Mouse (Mus musculus) layer of hippocampus, postnatal 25 days (tissue): Measurements from ENCODE around the gene Gde1. TPM values are rescaled to one million over a fixed set of nuclear protein-coding genes. Genes with fewer than 3 reads are reported as not detected.

ENCODE experiments used
- DNase-seq, 2 experiments: peaks; one replicate each; pipeline ENCODE4 v3.0.0; 2022; ENCODE audit warnings: mixed read lengths in 2 of 2, low spot score in 1 of 2; ENCODE audit errors: extremely low spot score in 1 of 2
- total RNA-seq, 2 experiments: library from RNA; stranded (reverse); gene quantifications; 2 replicates each; pipeline ENCODE4 v1.2.3; 2021

The Gde1 gene
- total RNA-seq, result 100 to 1,000 TPM; 222 to 253 TPM

- DNase-seq, result peak; percentile 85 to 87
Measured at GRCm38 (mm10) chr7:118705101-118705961, at the start of gene Gde1. Gene Gde1 (minus strand): TSS chr7:118705778.

- DNase-seq, result no peak
Measured at GRCm38 (mm10) chr7:118751625-118752024, 46.0 kb upstream of the Gde1 start.

DNA sequence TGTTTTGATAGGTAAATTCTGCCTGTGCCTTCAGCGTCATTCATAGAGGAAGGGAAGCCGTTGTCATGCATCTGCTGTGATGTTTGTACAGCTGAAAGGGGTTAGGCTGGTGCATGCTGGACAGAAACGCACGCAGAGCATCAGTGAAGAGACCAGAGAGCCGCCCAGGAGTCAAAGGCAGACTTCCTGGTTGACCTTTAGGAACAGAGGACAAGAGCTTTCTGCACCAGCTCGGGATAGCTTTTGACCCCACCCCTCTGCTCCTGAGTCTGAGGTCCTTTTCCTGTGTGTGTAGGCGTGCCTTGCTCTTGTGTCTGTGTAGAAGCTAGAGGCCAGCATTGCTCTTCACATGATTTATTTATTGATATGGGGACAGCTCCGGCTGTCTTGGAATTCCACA is 44.1 kb upstream of the Gde1 start:
- DNase-seq, result no peak

- no peak for DNase-seq
Measured at GRCm38 (mm10) chr7:118747891-118748672, 42.5 kb upstream of the Gde1 start.

DNA sequence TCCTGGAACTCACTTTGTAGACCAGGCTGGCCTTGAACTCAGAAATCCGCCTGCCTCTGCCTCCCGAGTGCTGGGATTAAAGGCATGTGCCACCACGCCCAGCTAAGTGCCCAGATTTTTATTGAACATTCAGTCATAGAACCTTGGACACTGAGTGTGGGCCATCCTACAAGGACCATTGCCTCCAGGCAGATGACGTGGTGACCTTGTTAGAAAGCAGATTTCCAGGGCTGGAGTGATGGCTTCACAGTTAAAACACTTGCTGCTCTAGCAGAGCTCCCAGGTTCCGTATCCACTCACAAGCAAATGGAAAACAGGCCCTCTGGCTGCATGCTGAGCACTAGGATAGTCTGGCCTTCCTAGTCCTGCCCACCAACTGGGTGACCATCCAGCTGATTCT is 39.2 kb upstream of the Gde1 start:
- DNase-seq, result no peak

- DNase-seq, result no peak
Measured at GRCm38 (mm10) chr7:118742278-118742677, 36.7 kb upstream of the Gde1 start.

DNA sequence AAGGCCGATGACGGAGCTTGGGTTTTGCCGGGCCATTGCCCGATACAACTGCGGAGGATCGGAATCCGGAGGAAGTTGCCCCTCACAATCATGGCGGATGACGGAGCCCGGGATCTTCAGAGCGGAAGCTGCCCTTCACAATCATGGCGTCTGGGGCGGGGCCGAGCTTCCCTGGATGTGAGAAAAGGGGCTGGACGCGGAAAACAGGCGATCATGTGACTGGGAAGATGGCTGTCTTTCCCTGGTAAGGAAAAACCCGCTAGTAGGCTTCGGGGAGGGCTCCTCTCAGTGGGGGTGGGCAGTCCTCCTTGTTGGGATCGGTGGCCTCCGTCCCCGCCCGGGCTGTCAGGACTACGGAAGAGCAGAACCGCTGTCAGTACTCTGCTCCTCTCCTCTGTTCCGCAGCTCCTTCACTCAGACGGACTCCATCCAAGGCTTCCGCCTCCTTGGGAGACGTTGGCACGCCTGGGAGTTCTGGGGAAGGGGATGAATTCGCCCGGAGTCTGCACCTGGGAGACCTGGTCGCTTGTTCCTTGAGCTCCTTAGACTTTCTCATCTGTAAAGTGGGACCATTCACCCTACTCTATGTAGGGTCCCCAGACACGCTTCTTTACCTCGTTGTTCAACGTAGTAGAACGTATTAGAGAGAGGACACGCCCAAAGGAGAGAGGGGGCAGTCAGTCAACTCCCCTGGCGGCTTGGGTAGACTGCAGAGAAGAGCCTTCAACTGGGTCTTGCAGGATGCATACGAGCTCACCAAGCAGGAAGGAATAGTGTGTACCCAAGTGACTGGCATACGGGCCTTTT is 35.2 kb upstream of the Gde1 start:
- DNase-seq, result peak; percentile 86 to 89

- peak; percentile 58 to 79 for DNase-seq
Measured at GRCm38 (mm10) chr7:118739975-118740531, 34.5 kb upstream of the Gde1 start, which contains the start of gene Vps35l. Gene Vps35l (plus strand): TSS chr7:118740226.

GRCm38 (mm10) chr7:118738730-118739129 is 33.2 kb upstream of the Gde1 start:
- no peak for DNase-seq

DNA sequence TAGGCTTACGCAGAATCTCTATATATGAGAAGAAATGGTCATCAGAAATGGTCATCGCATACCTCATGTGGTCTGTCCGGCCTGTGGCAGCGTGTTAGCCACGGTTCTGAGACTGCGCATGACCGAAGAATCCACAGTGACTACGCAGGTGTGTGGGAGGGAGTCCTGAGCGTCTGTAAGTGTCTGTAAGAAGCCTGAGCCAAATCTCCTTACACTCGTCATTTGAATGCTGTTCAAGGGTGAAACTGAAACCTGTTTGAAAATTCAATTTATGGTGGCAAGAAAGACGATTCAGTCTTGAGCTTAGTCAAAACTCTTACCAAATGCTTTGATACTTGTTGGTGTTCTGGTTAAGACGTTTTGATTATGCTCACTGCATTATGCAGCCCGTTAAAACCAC is 27.6 kb upstream of the Gde1 start:
- no peak for DNase-seq

DNA sequence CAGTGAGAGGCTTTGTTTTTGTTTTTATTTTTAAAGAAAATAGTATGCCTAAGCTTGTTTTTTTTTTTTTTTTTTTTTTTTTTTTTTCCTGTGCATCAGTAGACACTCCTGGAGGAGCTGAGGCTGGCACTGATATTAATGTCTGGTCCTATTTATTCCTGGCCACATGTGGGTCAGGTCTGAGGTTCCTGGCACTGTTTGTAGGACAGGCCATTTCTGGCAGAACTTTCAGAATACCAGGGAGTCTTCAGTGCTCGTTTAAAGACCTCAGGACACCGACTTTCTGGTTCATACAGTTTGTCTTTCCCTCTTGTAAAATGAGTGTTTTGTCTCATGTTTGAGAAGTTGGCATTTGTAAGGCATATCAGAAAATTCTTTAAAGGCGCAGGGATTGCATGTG is 26.2 kb upstream of the Gde1 start:
- no peak for DNase-seq

- DNase-seq, result no peak
Measured at GRCm38 (mm10) chr7:118728846-118729587, 23.4 kb upstream of the Gde1 start.

GRCm38 (mm10) chr7:118725459-118725858 is 19.9 kb upstream of the Gde1 start:
- DNase-seq, result no peak

DNA sequence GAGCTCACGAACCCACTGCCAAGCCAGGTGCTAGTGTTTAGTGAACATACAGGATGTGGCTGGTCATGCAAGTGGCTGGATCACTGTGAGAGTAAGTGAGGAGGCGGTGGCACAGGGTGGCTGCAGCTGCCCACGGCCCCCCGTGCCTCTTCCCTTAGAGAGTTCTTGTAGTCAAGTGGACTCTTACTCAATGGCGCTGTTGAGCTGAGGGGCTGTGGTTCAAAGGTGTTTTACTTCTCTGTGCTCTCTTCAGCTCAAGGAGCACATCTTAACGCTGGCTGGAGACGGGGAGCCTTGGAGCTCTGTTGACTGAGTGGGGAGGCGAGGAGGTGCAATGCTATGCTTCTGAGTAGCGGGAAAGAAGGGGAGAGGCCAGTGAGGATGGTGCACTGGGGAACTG is 18.3 kb upstream of the Gde1 start:
- no peak for DNase-seq

- DNase-seq, result no peak
Measured at GRCm38 (mm10) chr7:118718066-118718465, 12.5 kb upstream of the Gde1 start.

GRCm38 (mm10) chr7:118714873-118715272 is 9.3 kb upstream of the Gde1 start:
- no peak for DNase-seq

GRCm38 (mm10) chr7:118712228-118713173 is 6.9 kb upstream of the Gde1 start, which contains the start of gene Ccp110:
Gene Ccp110 (plus strand): TSS chr7:118712552.
- DNase-seq, result peak; percentile 75 to 77

DNA sequence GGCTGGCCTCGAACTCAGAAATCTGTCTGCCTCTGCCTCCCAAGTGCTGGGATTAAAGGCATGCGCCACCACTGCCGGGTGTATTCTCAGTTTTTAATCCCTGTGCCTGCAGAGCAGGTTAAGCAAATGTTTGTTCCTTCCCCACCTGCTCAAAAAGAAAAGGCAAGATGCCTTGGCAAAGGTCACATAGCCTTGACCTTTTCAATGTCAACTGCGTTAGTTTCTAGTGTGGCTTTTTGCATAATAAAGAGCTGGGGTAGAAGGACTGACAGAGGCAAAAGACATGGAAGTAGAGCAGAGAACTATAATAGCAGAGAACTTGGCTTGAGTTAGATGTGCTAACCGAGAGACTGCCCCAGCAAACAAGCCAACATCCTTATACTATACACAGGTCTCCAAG is 5.2 kb upstream of the Gde1 start:
- DNase-seq, result no peak
